Mouse (Mus musculus) mammary gland, adult 2 months (tissue): ENCODE results near the gene Gatd1. TPM values are rescaled to one million over a fixed set of nuclear protein-coding genes. Genes with fewer than 3 reads are reported as not detected.

Experiments
- polyA plus RNA-seq: library from polyadenylated mRNA; depleted of rRNA; stranded (reverse); fragments of >200 nt; gene quantifications from 2 replicates; pipeline ENCODE4 v1.2.3, GENCODE M21; 2012; ENCODE audit warnings: low replicate concordance; rRNA removed

The Gatd1 gene
- polyA plus RNA-seq = 67.3 and 68.4 TPM in 2 replicates

DNA sequence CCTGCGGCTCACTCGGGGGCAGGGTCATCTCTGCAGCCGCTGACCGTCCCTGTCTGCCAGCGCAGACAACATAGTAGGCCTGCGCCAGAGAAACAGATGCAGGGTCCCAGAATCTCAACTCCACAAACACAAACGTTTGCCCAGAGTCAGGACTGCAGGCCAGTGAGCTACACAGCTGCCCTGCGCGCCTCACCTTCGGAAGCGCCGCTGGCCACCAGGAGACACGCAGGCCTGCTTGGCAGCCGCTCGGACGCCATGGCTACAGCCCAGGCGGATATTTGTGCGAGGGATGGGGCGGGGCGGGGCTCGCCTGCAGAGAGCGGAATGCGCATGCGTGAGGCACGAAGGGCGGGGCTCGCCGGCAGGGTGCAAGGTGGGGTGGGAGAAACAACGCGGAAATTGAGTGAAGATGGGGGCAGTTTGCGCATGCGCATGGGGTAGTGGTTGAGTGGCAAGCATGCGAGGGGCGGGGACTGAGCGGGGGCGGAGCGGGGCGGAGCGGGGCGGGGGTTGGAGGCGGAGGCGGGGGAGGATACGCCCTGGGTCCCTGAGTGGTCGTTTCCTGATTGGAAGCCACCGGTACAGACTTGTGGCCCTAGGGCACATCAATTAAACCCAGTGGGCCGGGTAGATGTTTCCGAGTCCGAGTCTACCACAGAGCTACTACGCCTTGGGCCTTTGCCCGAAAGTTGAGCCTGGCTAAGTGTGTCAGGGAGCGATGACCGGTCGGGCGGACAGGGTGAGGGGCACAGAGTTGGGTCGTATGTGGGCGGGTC lies at the start of gene Gatd1:
Gene Gatd1 (minus strand): TSS at position 328 of the 776 bp plus-strand sequence.

DNA sequence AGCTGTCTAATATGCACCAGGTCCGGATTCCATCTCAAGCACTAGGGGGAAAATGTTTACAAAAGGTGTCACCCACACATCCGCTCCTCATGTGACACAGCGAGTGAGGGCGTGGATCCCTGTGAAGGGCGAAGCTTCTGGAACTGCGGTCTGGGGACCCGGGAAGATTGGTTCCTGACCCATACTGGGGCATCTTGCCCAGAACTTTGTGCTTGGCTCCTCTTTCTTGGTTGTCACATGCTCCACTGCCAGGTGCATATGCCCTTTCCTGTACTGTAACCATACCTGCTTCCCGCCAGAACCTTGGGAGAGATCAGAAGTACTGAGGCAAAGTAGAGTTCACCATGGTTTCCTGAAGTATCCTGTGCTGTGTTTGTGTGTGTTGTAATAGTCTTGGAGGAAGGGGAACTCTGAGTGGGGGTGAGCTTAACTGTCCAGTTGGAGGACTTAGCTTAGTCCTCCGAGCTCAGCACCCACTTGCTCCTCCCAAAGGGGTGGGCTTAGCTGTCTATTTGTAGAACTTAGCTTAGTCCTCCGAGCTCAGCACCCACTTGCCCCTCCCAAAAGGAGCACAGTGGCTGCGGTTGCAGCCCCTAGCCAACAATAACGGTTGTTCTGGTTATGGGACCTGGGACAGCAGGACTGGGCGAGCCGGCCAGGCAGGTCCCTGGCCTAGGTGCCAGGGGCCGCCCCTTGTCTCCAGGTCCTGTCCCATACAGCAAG lies 46.6 kb upstream of the Gatd1 start, which contains the start of gene Cracr2b:
Gene Cracr2b (plus strand): TSS at position 704 of the 723 bp plus-strand sequence.

DNA sequence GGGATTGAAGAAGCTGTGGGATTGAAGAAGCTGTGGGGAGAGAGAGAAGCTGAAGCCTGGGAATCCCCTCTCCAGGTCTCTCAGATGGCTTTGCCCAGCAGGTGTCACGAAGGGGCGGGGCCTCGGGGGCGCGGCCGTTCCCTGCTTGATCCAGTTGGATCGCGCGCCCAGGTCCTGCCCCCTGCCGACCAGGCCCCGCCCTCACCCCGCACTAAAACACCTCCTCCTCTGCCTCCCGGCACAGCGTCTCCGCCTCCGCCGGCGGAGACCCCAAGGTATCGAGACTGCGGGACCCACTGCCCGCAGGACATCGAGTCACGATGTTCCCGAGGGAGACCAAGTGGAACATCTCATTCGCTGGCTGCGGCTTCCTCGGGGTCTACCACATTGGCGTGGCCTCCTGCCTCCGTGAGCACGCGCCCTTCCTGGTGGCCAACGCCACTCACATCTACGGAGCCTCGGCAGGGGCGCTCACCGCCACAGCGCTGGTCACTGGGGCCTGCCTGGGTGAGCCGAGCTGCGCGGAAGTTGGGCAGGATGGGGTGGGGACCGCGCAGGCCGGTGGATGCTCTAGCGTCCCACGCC lies 41.1 kb upstream of the Gatd1 start, which contains the start of gene Pnpla2:
Gene Pnpla2 (plus strand): TSS at position 232 of the 585 bp plus-strand sequence.

GRCm38 (mm10) chr7:141447110-141447991 lies 33.4 kb upstream of the Gatd1 start, which contains the start of gene Rplp2:
Gene Rplp2, plus strand, starts transcription at chr7:141447370.

DNA sequence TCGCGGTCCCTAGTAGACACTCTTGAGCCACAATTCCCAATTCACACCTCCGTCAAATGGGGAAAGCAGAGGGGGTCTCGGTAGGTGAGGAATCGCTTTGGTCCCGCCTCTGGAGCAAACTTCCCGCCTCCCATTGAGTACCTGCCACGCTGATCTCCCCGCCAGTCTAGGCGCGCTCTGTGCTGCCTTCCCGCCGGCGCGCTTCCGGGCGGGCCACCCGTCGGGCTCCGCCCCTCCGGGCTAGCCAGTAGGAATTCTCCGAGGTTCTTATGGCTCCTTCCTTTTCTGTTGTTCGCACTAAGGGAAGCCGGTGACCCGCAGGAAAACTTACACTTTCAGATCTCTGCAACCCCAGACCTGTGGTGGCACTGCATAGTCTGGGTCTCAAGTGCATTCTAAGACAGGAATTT lies 29.9 kb upstream of the Gatd1 start, which contains the start of gene Pidd1:
Gene Pidd1 (minus strand): TSS at position 198 of the 410 bp plus-strand sequence.

DNA sequence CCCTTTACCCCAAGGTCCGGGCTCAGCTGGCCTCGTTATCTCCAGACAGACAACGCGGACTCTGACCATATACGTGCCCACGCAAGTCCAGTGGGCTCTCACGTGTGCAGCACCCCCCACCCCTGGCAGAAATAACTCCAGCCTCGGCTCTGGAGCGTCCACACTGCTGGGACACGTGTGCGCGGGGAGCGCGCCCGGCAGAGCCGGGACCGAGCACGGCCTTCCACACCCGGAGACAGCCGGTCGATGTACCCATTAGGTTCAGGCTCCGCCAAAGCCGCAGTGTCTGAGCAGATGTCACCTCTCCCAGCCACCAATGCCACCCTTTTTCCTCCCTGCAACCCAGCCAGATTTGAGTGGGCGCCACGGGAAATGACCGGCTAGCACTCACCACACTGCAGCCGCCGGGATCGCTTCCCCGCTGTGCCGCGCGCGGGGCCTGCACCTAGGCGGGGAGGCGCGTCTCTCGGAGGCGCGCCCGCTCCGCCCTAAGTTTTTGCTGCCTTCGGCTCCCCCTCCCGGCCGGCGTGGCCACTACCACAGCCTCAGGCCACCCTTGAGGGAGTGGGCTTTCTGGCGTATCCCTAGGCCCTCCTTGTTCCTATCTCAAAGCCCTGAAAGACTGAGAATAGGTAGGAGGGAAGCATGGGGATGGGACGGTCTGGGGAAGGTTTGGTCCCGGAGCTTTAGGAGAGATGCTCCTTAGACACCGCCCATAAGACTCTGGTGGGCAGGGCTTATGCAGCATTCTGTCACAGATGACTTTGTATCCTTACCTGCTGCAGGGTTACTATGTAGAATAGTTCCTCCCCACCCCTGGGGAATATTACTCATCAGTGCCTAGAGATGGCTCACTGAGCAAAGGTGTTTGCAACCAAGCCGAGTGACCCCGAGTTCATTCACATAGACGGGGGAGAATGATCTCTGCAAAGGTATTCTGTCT lies 23.5 kb upstream of the Gatd1 start, which contains the start of gene Slc25a22:
Gene Slc25a22 (minus strand): TSS at position 715 of the 943 bp plus-strand sequence.

GRCm38 (mm10) chr7:141429310-141429709 lies 15.4 kb upstream of the Gatd1 start, which contains the start of gene Cend1:
Gene Cend1, minus strand, starts transcription at chr7:141429491.

DNA sequence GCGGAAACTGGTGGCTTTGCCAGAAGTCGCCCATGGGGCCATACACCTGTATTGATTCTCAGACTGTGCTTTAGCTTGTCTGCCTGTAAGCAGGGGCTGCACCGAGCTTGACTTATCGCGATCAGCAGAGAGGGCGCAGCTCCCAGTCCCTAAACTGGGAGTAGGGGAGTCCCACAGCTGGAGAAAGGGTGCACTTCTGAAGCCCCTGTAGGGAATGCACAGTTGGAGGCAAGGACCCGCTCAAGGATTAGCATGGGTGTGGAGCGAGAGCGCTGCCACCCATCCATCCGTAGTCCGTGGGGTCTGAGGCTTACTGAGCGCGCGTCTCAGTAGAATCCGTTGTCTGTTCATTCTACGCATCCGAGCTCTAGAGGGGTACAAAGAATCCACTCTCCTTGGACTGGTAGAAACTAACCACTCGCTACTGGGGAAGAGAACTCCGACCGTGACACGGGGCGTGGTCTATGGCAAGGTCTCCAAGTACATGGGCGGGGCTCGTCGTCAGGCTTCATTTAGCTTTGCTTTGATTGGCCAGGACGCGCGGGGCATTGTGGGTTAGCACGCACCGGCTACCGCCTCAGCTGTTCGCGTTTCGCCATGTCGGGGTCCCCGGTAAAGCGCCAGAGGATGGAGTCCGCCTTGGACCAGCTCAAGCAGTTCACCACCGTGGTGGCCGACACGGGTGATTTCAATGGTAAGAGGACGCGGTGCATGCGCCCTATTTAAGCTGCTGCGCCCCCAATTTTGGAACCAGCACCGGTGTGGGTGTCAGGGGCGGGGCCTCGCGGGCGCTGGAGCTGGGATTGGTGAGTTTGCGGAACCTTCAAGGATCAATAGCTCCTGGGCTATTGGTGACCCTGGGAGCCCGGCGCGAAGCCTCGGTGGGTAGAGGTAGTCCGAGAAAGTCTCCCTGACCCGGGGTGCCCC lies 22.0 kb downstream of the Gatd1 start, which contains the start of gene Taldo1:
Gene Taldo1 (plus strand): TSS at position 575 of the 927 bp plus-strand sequence.

Other genes starting within 250 kb of the Gatd1 start
- 122 and 142 TPM in 2 replicates for gene Rnh1, start 241.3 kb downstream of the Gatd1 start, polyA plus RNA-seq
- gene Hras, start 220.1 kb downstream of the Gatd1 start, polyA plus RNA-seq = 52.0 and 63.9 TPM in 2 replicates
- gene Lrrc56, start 220.0 kb downstream of the Gatd1 start, polyA plus RNA-seq = 7.7 and 9.8 TPM in 2 replicates
- 4.3 and 5.2 TPM in 2 replicates for gene Lmntd2, start 200.1 kb downstream of the Gatd1 start, polyA plus RNA-seq
- 20.0 and 26.7 TPM in 2 replicates for gene Rassf7, start 198.3 kb downstream of the Gatd1 start, polyA plus RNA-seq
- 14.1 and 24.6 TPM in 2 replicates for gene Phrf1, start 185.4 kb downstream of the Gatd1 start, polyA plus RNA-seq
- 98.3 and 195 TPM in 2 replicates for gene Irf7, start 147.7 kb downstream of the Gatd1 start, polyA plus RNA-seq
- 0.17 and 0.99 TPM in 2 replicates for gene Cdhr5, start 137.3 kb downstream of the Gatd1 start, polyA plus RNA-seq
- 0.83 and 3.3 TPM in 2 replicates for gene Sct, start 135.0 kb downstream of the Gatd1 start, polyA plus RNA-seq
- 0.06 TPM in 1 of 2 replicates, not detected in the other for gene Drd4, start 122.1 kb downstream of the Gatd1 start, polyA plus RNA-seq
- gene Deaf1, start 86.4 kb downstream of the Gatd1 start, polyA plus RNA-seq = 19.0 and 23.7 TPM in 2 replicates
- gene Tmem80, start 86.4 kb downstream of the Gatd1 start, polyA plus RNA-seq = 44.4 and 63.2 TPM in 2 replicates
- 38.9 and 52.4 TPM in 2 replicates for gene Eps8l2, start 75.3 kb downstream of the Gatd1 start, polyA plus RNA-seq
- gene Taldo1, start 21.9 kb downstream of the Gatd1 start, polyA plus RNA-seq = 360 and 366 TPM in 2 replicates
- gene Cend1, start 15.4 kb upstream of the Gatd1 start, polyA plus RNA-seq = 0.35 and 0.57 TPM in 2 replicates
- gene Slc25a22, start 23.8 kb upstream of the Gatd1 start, polyA plus RNA-seq = 171 and 174 TPM in 2 replicates
- gene Pidd1, start 29.9 kb upstream of the Gatd1 start, polyA plus RNA-seq = 13.3 and 19.4 TPM in 2 replicates
- gene Rplp2, start 33.2 kb upstream of the Gatd1 start, polyA plus RNA-seq = 451 and 651 TPM in 2 replicates
- 2,420 and 2,700 TPM in 2 replicates for gene Pnpla2, start 41.1 kb upstream of the Gatd1 start, polyA plus RNA-seq
- 66.3 and 119 TPM in 2 replicates for gene Cracr2b, start 47.0 kb upstream of the Gatd1 start, polyA plus RNA-seq
- 588 and 591 TPM in 2 replicates for gene Cd151, start 53.3 kb upstream of the Gatd1 start, polyA plus RNA-seq
- gene Polr2l, start 61.0 kb upstream of the Gatd1 start, polyA plus RNA-seq = 48.6 and 51.6 TPM in 2 replicates
- gene Tspan4, start 61.1 kb upstream of the Gatd1 start, polyA plus RNA-seq = 166 and 173 TPM in 2 replicates
- 30.1 and 37.1 TPM in 2 replicates for gene Chid1, start 125.7 kb upstream of the Gatd1 start, polyA plus RNA-seq
- gene Ap2a2, start 148.0 kb upstream of the Gatd1 start, polyA plus RNA-seq = 56.9 and 63.6 TPM in 2 replicates
- gene Muc6, start 241.2 kb upstream of the Gatd1 start, polyA plus RNA-seq = 0.01 TPM in 1 of 2 replicates, not detected in the other